Mouse (Mus musculus) cerebellum, adult 9-10 months (tissue): ENCODE data around the gene Spta1.

ENCODE experiments used
- DNase-seq: peaks from one replicate; pipeline ENCODE4 v3.0.0; 2022

Spta1 gene

GRCm38 (mm10) chr1:174267816-174268215 is 95.2 kb downstream of the Spta1 start:
- no peak for DNase-seq

DNA sequence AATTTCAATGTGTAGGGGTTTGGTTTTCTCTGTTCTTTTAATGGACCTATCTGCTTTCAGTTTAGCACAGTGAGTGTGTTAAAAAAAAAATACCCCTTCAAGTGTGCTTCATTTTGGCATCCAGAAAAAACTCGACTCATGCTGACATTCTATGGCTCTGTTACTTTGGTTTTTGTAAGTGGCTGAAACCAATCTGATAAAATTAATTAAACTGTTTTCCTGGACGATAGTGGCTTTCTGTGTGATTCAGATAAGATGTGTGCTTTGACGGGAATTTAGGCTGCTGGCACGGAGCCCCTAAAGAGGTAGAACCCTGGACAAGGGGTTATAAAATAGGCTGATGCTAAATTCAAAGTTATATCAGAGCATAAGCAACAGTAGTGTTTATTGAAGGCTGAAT is 96.6 kb downstream of the Spta1 start:
- no peak for DNase-seq

- no peak for DNase-seq
Observed at GRCm38 (mm10) chr1:174270643-174271042, 98.1 kb downstream of the Spta1 start.
